Mouse (Mus musculus) lung, postnatal 25 days (tissue): Measurements from ENCODE around the gene Zfp770.

ENCODE experiments used
- DNase-seq: peaks from one replicate; pipeline ENCODE4 v3.0.0; 2022; ENCODE audit warnings: low spot score

The Zfp770 gene

DNA sequence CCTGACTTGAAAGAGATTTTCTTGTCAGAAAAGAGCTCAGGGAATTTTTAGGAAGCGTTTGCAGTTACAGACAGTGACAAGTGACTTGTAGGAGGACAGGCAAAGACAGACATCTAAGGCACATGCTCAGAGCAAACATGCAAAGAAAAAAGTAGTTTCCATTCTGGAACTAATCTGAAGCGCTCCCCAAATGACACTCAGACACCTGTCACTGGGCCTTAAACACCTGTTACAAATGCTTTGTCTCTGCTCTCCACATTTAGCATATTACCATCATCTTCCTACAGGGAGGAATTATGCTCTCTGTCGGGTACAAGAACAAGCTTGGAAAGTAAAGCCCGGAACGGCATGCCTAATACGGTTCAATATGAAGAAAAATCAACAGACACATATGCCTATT lies 57.4 kb downstream of the Zfp770 start:
- DNase-seq = no peak
